Mouse (Mus musculus): ENCODE data around the gene Gm21818.
"Not testable (repeated sequence)": the region's sequence is repeated elsewhere in the genome, so short reads cannot be mapped to it uniquely, and the experiment has no call there.

GRCm38 (mm10) chr13:120139946-120140345 lies 32.3 kb upstream of the Gm21818 start, which contains the start of gene Gm20767:
- not testable (repeated sequence) for TF ChIP-seq GATA1, TAL1 (IDR thresholded peaks at IDR 0.05; ENCODE audit: low read length)

Measured in erythroblast, embryonic 14.5 days (primary cell).